Mouse (Mus musculus) spleen, adult 2 months (tissue): ENCODE data around the gene Nemf. TPM values are rescaled to one million over a fixed set of nuclear protein-coding genes. Genes with fewer than 3 reads are reported as not detected.

Source experiments
- DNase-seq, 2 experiments: peaks; one replicate each; pipeline versions ENCODE4 v3.0.0 to v3.0.0-alpha.2; 2012 to 2021; ENCODE audit warnings: low spot score in 2 of 2, low read depth in 1 of 2
- H3K27ac ChIP-seq: fragments of 200-500 bp; 2 replicates; pipeline ENCODE4 v1.5.1; 2012; ENCODE audit warnings: low read length, inconsistent platforms; ENCODE audit not compliant: insufficient read depth
- H3K27me3 ChIP-seq: fragments of 200-500 bp; 2 replicates; pipeline ENCODE4 v1.6.1; 2012; ENCODE audit warnings: mild to moderate bottlenecking, moderate library complexity, low read length, inconsistent platforms; ENCODE audit not compliant: control insufficient read depth, insufficient read depth
- H3K36me3 ChIP-seq: fragments of 200-500 bp; 2 replicates; pipeline ENCODE4 v1.6.1; 2012; ENCODE audit warnings: mild to moderate bottlenecking, low read length, inconsistent platforms; ENCODE audit not compliant: control insufficient read depth, insufficient read depth
- H3K4me1 ChIP-seq: fragments of 200-500 bp; 2 replicates; pipeline ENCODE4 v1.6.1; 2011; ENCODE audit warnings: inconsistent platforms; ENCODE audit not compliant: control insufficient read depth, insufficient read depth, insufficient read length
- H3K4me3 ChIP-seq: fragments of 200-500 bp; 2 replicates; pipeline ENCODE4 v1.5.1; 2011; ENCODE audit warnings: mild to moderate bottlenecking, inconsistent platforms; ENCODE audit not compliant: insufficient read depth, insufficient read length; ENCODE audit errors: extremely low read depth
- CTCF ChIP-seq: fragments of 200-500 bp; IDR thresholded peaks from 2 replicates; pipeline ENCODE4 v1.5.1; 2011; ENCODE audit warnings: mild to moderate bottlenecking, inconsistent platforms; ENCODE audit not compliant: insufficient read depth, insufficient read length, insufficient replicate concordance; ENCODE audit errors: extremely low read depth
- POLR2A ChIP-seq: fragments of 200-500 bp; IDR thresholded peaks from 2 replicates; pipeline ENCODE4 v1.6.1; 2011; ENCODE audit warnings: low read depth, low read length, inconsistent platforms
- WGBS: fragments of 180-500 bp; shearing (Covaris S2); methylation state at CpG from one replicate; pipeline ENCODE4 v1.1.7; 2018; 5-methylcytosine and 5-hydroxymethylcytosine counted together
- polyA plus RNA-seq: library from polyadenylated mRNA; depleted of rRNA; stranded (reverse); fragments of >200 nt; gene quantifications from 2 replicates; pipeline ENCODE4 v1.2.3, GENCODE M21; 2012; rRNA removed

Nemf gene
- polyA plus RNA-seq, 1 experiment = 2.6 TPM

GRCm38 (mm10) chr12:69265031-69265430 lies 91.9 kb downstream of the Nemf start:
- no peak for TF ChIP-seq POLR2A
- TF ChIP-seq CTCF = no peak
- H3K4me3 ChIP-seq = no peak overlapping the region
- no peak for DNase-seq

DNA sequence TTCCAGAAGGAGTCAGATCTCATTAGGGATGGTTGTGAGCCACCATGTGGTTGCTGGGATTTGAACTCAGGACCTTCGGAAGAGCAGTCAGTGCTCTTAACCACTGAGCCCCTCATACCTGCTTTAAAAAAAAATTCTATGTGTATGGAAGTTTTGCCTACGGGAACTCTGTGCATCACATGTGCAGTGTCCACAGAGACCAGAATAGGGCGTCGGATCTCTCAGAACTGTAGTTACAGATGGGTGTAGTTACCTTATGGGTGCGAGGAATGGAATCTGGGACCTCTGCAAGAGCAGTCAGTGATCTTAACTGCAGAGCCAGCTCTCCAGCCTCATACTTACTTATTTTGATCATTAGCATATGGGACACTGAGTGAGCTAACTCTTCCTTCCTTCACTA lies 94.7 kb downstream of the Nemf start:
- Histone ChIP-seq H3K27me3 (no peaks in the 10 kb centered on the region), H3K4me3 (no peak overlapping the region), H3K27ac (no peak overlapping the region), H3K4me1 (peaks cover 7% of the 10 kb centered on the region; the same call in 1 of the 2 replicates), H3K36me3 (no peaks in the 10 kb centered on the region)
- WGBS = 95% methylated on average over 5 of the region's 5 CpGs
- TF ChIP-seq POLR2A = no peak
- TF ChIP-seq CTCF = no peak
- DNase-seq = no peak

More at GRCm38 (mm10) chr12:69265031-69265430, 91.9 kb downstream of the Nemf start:
- Histone ChIP-seq H3K36me3 (no peaks in the 10 kb centered on the region; the same call in 1 of the 2 replicates), H3K27me3 (no peaks in the 10 kb centered on the region), H3K27ac (no peak overlapping the region), H3K4me1 (no peaks in the 10 kb centered on the region)
- 95% methylated on average over 3 of the region's 3 CpGs for WGBS

Other genes starting within 250 kb of the Nemf start
- gene Rps29, start 198.0 kb downstream of the Nemf start, polyA plus RNA-seq = 1,903 and 2,009 TPM in 2 replicates
- gene Lrr1, start 188.4 kb downstream of the Nemf start, polyA plus RNA-seq = 0.82 and 1.9 TPM in 2 replicates
- gene Rpl36al, start 173.1 kb downstream of the Nemf start, polyA plus RNA-seq = 75.1 and 98.9 TPM in 2 replicates
- 14.8 and 17.9 TPM in 2 replicates for gene Mgat2, start 173.0 kb downstream of the Nemf start, polyA plus RNA-seq
- gene Gm49383, start 160.1 kb downstream of the Nemf start, polyA plus RNA-seq = 1.8 and 3.1 TPM in 2 replicates
- 1.4 and 1.5 TPM in 2 replicates for gene Dnaaf2, start 158.7 kb downstream of the Nemf start, polyA plus RNA-seq
- 0.25 and 0.47 TPM in 2 replicates for gene Gm49384, start 152.9 kb downstream of the Nemf start, polyA plus RNA-seq
- gene Pole2, start 129.0 kb downstream of the Nemf start, polyA plus RNA-seq = 4.2 and 4.4 TPM in 2 replicates
- 2.4 TPM in 2 replicates for gene Klhdc1, start 116.0 kb downstream of the Nemf start, polyA plus RNA-seq
- 19.1 and 30.5 TPM in 2 replicates for gene Klhdc2, start 60.5 kb downstream of the Nemf start, polyA plus RNA-seq
- gene Arf6, start 15.0 kb upstream of the Nemf start, polyA plus RNA-seq = 182 and 253 TPM in 2 replicates
- gene Gm9887, start 15.3 kb upstream of the Nemf start, polyA plus RNA-seq = 3.0 and 5.6 TPM in 2 replicates
- gene Vcpkmt, start 225.9 kb upstream of the Nemf start, polyA plus RNA-seq = 5.9 and 10.3 TPM in 2 replicates